Mouse (Mus musculus) lung, postnatal 0 days (tissue): ENCODE measurements around the gene Cd247. TPM values are rescaled to one million over a fixed set of nuclear protein-coding genes. Genes with fewer than 3 reads are reported as not detected.

Source experiments
- ATAC-seq: fragments of 200-750 bp; cut with Nextera tagmentation; 2 replicates; pipeline ENCODE4 v1.8.0; 2017; ENCODE audit warnings: moderate library complexity
- DNase-seq: peaks from one replicate; pipeline ENCODE4 v3.0.0-alpha.2; 2016; ENCODE audit warnings: low spot score
- H3K27ac ChIP-seq: fragments of 300-500 bp; sonication (generic); 2 replicates; pipeline ENCODE4 v1.5.1; 2014; ENCODE audit warnings: antibody characterized with exemption, mild to moderate bottlenecking, low read length, mixed read lengths
- H3K27me3 ChIP-seq: fragments of 300-500 bp; sonication (generic); replicated peaks from 2 replicates; pipeline ENCODE4 v1.6.1; 2014; ENCODE audit warnings: low read length, mixed read lengths; ENCODE audit not compliant: insufficient read depth
- H3K36me3 ChIP-seq: fragments of 300-500 bp; sonication (generic); 2 replicates; pipeline ENCODE4 v1.6.1; 2014; ENCODE audit warnings: low read length, mixed read lengths; ENCODE audit not compliant: insufficient read depth
- H3K4me1 ChIP-seq: fragments of 300-500 bp; sonication (generic); 2 replicates; pipeline ENCODE4 v1.6.1; 2014; ENCODE audit warnings: antibody characterized with exemption, low read depth, low read length, mixed read lengths; ENCODE audit not compliant: insufficient read depth
- H3K4me2 ChIP-seq: fragments of 300-500 bp; sonication (generic); replicated peaks from 2 replicates; pipeline ENCODE4 v1.6.1; 2014; ENCODE audit warnings: low read depth, mild to moderate bottlenecking, low read length, moderate library complexity, mixed read lengths
- H3K4me3 ChIP-seq: fragments of 300-500 bp; sonication (generic); 2 replicates; pipeline ENCODE4 v1.5.1; 2014; ENCODE audit warnings: low read depth, low read length
- H3K9ac ChIP-seq: fragments of 300-500 bp; sonication (generic); replicated peaks from 2 replicates; pipeline ENCODE4 v1.6.1; 2014; ENCODE audit warnings: low read depth, mild to moderate bottlenecking
- H3K9me3 ChIP-seq: fragments of 300-500 bp; sonication (generic); 2 replicates; pipeline ENCODE4 v1.6.1; 2016; ENCODE audit warnings: low read length, mixed read lengths
- CTCF ChIP-seq: IDR thresholded peaks from 2 replicates; pipeline ENCODE4 v1.5.1; 2016; ENCODE audit warnings: antibody characterized with exemption, mild to moderate bottlenecking
- EP300 ChIP-seq: IDR thresholded peaks from 2 replicates; pipeline ENCODE4 v1.6.1; 2016; ENCODE audit warnings: antibody characterized with exemption, mild to moderate bottlenecking, control low read depth
- WGBS: fragments of 180-500 bp; shearing (Covaris S2); extraction: QIAGEN DNeasy Blood & Tissue Kit; methylation state at CpG from one replicate; pipeline ENCODE4 v1.1.7; 2014; 5-methylcytosine and 5-hydroxymethylcytosine counted together
- polyA plus RNA-seq: library from polyadenylated mRNA; unstranded; fragments of >200 nt; fragmentation: Nextera tagmentation; extraction: Ambion mirVana; gene quantifications from 2 replicates; pipeline ENCODE4 v1.2.1, GENCODE M21; 2015

Cd247 gene
- polyA plus RNA-seq, 1 experiment from 2014 or later: 1.3 TPM

- Histone ChIP-seq H3K4me1 (no peaks in the 10 kb centered on the region; the same call in 1 of the 2 replicates), H3K27me3 (no peaks in the 10 kb centered on the region), H3K36me3 (no peaks in the 10 kb centered on the region), H3K9me3 (no peaks in the 10 kb centered on the region), H3K27ac (no peak overlapping the region), H3K4me3 (peak overlapping the region; percentile 78; the same call in 1 of the 2 replicates), H3K4me2 (peak overlapping the region; percentile 92), H3K9ac (no peak overlapping the region)
- WGBS: 88% methylated on average over 11 of the region's 11 CpGs
- ATAC-seq: no peak
- no peak for TF ChIP-seq CTCF
- TF ChIP-seq EP300: no peak
- DNase-seq: no peak
Measured at GRCm38 (mm10) chr1:165765041-165765440, 23.4 kb upstream of the Cd247 start.

- WGBS: 85% methylated on average over 17 of the region's 17 CpGs
- Histone ChIP-seq H3K27me3 (no peaks in the 10 kb centered on the region), H3K4me3 (no peak overlapping the region), H3K36me3 (no peaks in the 10 kb centered on the region), H3K4me1 (no peaks in the 10 kb centered on the region; the same call in 1 of the 2 replicates), H3K4me2 (no peak overlapping the region; the same call in 1 of the 2 replicates), H3K9me3 (no peaks in the 10 kb centered on the region), H3K27ac (no peak overlapping the region), H3K9ac (no peak overlapping the region)
- TF ChIP-seq CTCF (no peak), EP300 (no peak)
- no peak for ATAC-seq
- DNase-seq: no peak
Measured at GRCm38 (mm10) chr1:165765651-165766294, 22.7 kb upstream of the Cd247 start.

- H3K4me1 ChIP-seq: no peaks in the 10 kb centered on the region; the same call in 1 of the 2 replicates
- H3K9me3 ChIP-seq: no peaks in the 10 kb centered on the region
- no peak overlapping the region for H3K27ac ChIP-seq
- H3K36me3 ChIP-seq: no peaks in the 10 kb centered on the region
- 81% methylated on average over 7 of the region's 7 CpGs for WGBS
- ATAC-seq (no peak), DNase-seq (peak; percentile 20)
- no peak for TF ChIP-seq EP300
- no peak for TF ChIP-seq CTCF
- no peak overlapping the region for H3K9ac ChIP-seq
- H3K27me3 ChIP-seq: no peaks in the 10 kb centered on the region
- no peak overlapping the region for H3K4me2 ChIP-seq
- no peak overlapping the region for H3K4me3 ChIP-seq
Measured at GRCm38 (mm10) chr1:165766295-165766890, 22.1 kb upstream of the Cd247 start.

- Histone ChIP-seq H3K9ac (no peak overlapping the region), H3K9me3 (no peaks in the 10 kb centered on the region), H3K4me2 (no peak overlapping the region), H3K36me3 (no peaks in the 10 kb centered on the region), H3K27me3 (no peaks in the 10 kb centered on the region), H3K27ac (peak overlapping the region; percentile 69), H3K4me3 (no peak overlapping the region), H3K4me1 (no peaks in the 10 kb centered on the region; the same call in 1 of the 2 replicates)
- peak; percentile 85 for TF ChIP-seq EP300
- TF ChIP-seq CTCF: no peak
- peak; percentile 77 for DNase-seq
- WGBS: 66% methylated on average over 9 of the region's 9 CpGs
- ATAC-seq: peak; percentile 45
Measured at GRCm38 (mm10) chr1:165768894-165769512, 19.5 kb upstream of the Cd247 start.

- Histone ChIP-seq H3K9ac (no peak overlapping the region), H3K4me1 (no peaks in the 10 kb centered on the region), H3K9me3 (no peaks in the 10 kb centered on the region), H3K4me3 (no peak overlapping the region), H3K27me3 (no peaks in the 10 kb centered on the region), H3K36me3 (no peaks in the 10 kb centered on the region), H3K4me2 (no peak overlapping the region), H3K27ac (peak overlapping the region; percentile 73)
- peak; percentile 34 for DNase-seq
- ATAC-seq: peak; percentile 34; the same call in 1 of the 2 replicates
- WGBS: 53% methylated on average over 10 of the region's 10 CpGs
- TF ChIP-seq CTCF (no peak), EP300 (no peak)
Measured at GRCm38 (mm10) chr1:165770181-165770759, 18.2 kb upstream of the Cd247 start.

GRCm38 (mm10) chr1:165771491-165771897, 17.0 kb upstream of the Cd247 start:
- Histone ChIP-seq H3K4me2 (0 out of 2 replicates have a peak overlapping the region, but pooled peaks have one; percentile 22), H3K27me3 (no peaks in the 10 kb centered on the region), H3K27ac (peak overlapping the region; percentile 43; the same call in 1 of the 2 replicates), H3K4me3 (no peak overlapping the region), H3K9me3 (no peaks in the 10 kb centered on the region), H3K4me1 (no peaks in the 10 kb centered on the region), H3K9ac (no peak overlapping the region), H3K36me3 (no peaks in the 10 kb centered on the region)
- WGBS: 2% methylated on average over 12 of the region's 12 CpGs
- peak; percentile 88 for DNase-seq
- peak; percentile 92 for TF ChIP-seq CTCF
- no peak for TF ChIP-seq EP300
- peak; percentile 83 for ATAC-seq
